Mouse (Mus musculus) E14TG2a.4 (cell line): Measurements from ENCODE around the gene Tedc2.

Experiments used
- CTCF ChIP-seq: conservative IDR thresholded peaks from 2 replicates; pipeline ENCODE4 v1.5.1; 2014; ENCODE audit warnings: low read length
- POU5F1 ChIP-seq: IDR thresholded peaks from 2 replicates; pipeline ENCODE4 v1.6.1; 2014; ENCODE audit warnings: low read length, borderline replicate concordance

- TF ChIP-seq CTCF (no peak), POU5F1 (no peak)
These were observed 51.9 kb downstream of the Tedc2 start for GRCm38 (mm10) chr17:24168590-24169277.
